Mouse (Mus musculus) ES-E14 (cell line): ENCODE results near the gene Zdhhc22. TPM values are rescaled to one million over a fixed set of nuclear protein-coding genes. Genes with fewer than 3 reads are reported as not detected.

ENCODE experiments used
- DNase-seq: peaks from one replicate; pipeline ENCODE4 v3.0.0-alpha.2; 2013; ENCODE audit warnings: low read depth, low spot score
- H3K27ac ChIP-seq: 2 replicates; pipeline ENCODE4 v1.5.1; 2012; ENCODE audit warnings: low read depth, mild to moderate bottlenecking, low read length, moderate library complexity, mixed read lengths; ENCODE audit not compliant: poor library complexity, insufficient read depth, severe bottlenecking
- H3K36me3 ChIP-seq: 2 replicates; pipeline ENCODE4 v1.6.1; 2012; ENCODE audit warnings: mild to moderate bottlenecking, low read length, moderate library complexity, mixed read lengths; ENCODE audit not compliant: control insufficient read depth, poor library complexity, insufficient read depth, severe bottlenecking
- H3K4me1 ChIP-seq, 2 experiments: fragments of 150-350 bp in 1 of 2; sonication (generic) in 1 of 2; 2 replicates each; pipeline ENCODE4 v1.6.1; 2012; ENCODE audit warnings: low read length in 2 of 2, mild to moderate bottlenecking in 1 of 2, mixed read lengths in 1 of 2; ENCODE audit not compliant: control insufficient read depth in 2 of 2, insufficient read depth in 2 of 2, poor library complexity in 1 of 2
- H3K4me3 ChIP-seq, 2 experiments: fragments of 150-350 bp in 1 of 2; sonication (generic) in 1 of 2; 2 replicates each; pipeline ENCODE4 v1.5.1; 2012; ENCODE audit warnings: low read length in 2 of 2, low read depth in 1 of 2, mild to moderate bottlenecking in 1 of 2, mixed read lengths in 1 of 2; ENCODE audit not compliant: insufficient read depth in 1 of 2, poor library complexity in 1 of 2, severe bottlenecking in 1 of 2
- H3K9ac ChIP-seq: 2 replicates; pipeline ENCODE4 v1.6.1; 2012; ENCODE audit warnings: low read depth, mild to moderate bottlenecking, low read length, mixed read lengths; ENCODE audit not compliant: poor library complexity, insufficient read depth, severe bottlenecking
- H3K9me3 ChIP-seq: fragments of 150-350 bp; sonication (generic); 2 replicates; pipeline ENCODE4 v1.6.1; 2012; ENCODE audit warnings: low read depth, mild to moderate bottlenecking, low read length; ENCODE audit not compliant: control insufficient read depth, insufficient read depth
- CHD2 ChIP-seq: IDR thresholded peaks from 2 replicates; pipeline ENCODE4 v1.6.1; 2014; ENCODE audit warnings: mild to moderate bottlenecking, low read depth, low read length, inconsistent platforms
- HCFC1 ChIP-seq: IDR thresholded peaks from 2 replicates; pipeline ENCODE4 v1.6.1; 2012; ENCODE audit warnings: low read length, inconsistent platforms, borderline replicate concordance; ENCODE audit not compliant: insufficient read depth
- MAFK ChIP-seq: IDR thresholded peaks from 2 replicates; pipeline ENCODE4 v1.6.1; 2014; ENCODE audit warnings: mild to moderate bottlenecking, low read depth, low read length, inconsistent platforms; ENCODE audit not compliant: insufficient read depth
- ZC3H11A ChIP-seq: IDR thresholded peaks from 2 replicates; pipeline ENCODE4 v1.6.1; 2012; ENCODE audit warnings: low read depth, mild to moderate bottlenecking, inconsistent platforms, low read length, borderline replicate concordance
- ZNF384 ChIP-seq: IDR thresholded peaks from 2 replicates; pipeline ENCODE4 v1.6.1; 2012; ENCODE audit warnings: low read depth, low read length, inconsistent platforms
- in situ Hi-C, 2 experiments: fragments of 600-800 bp; cut with MboI; formaldehyde crosslinking; loops; one replicate each; pipeline ENCODE4 v1.15.1; 2025; ENCODE audit warnings: low sequenced_read_pairs in 2 of 2, inconsistent platforms in 1 of 2; ENCODE audit not compliant: unreplicated experiment in 2 of 2
- total RNA-seq: library from RNA; depleted of rRNA; stranded (reverse); fragments of 300-350 nt; gene quantifications from 2 replicates; pipeline ENCODE4 v1.2.3, GENCODE M21; 2012

The Zdhhc22 gene
- total RNA-seq, 1 experiment: not detected

GRCm38 (mm10) chr12:86973216-86973615 is 17.0 kb downstream of the Zdhhc22 start:
- no peak overlapping the region for H3K9ac ChIP-seq
- H3K9me3 ChIP-seq: no peaks in the 10 kb centered on the region
- no peak overlapping the region for H3K27ac ChIP-seq
- DNase-seq: no peak
- in situ Hi-C loops: no loop called here
- TF ChIP-seq CHD2: no peak
- TF ChIP-seq HCFC1: no peak
- no peak for TF ChIP-seq ZC3H11A
- H3K4me3 ChIP-seq: no peak overlapping the region
- H3K4me1 ChIP-seq: peaks cover 1 to 8% of the 10 kb centered on the region in 2 experiments; a peak in 2 of 4 replicates
- H3K36me3 ChIP-seq: no peaks in the 10 kb centered on the region

GRCm38 (mm10) chr12:86971089-86971488 is 19.1 kb downstream of the Zdhhc22 start:
- TF ChIP-seq CHD2 (no peak), MAFK (no peak), HCFC1 (no peak), ZNF384 (no peak), ZC3H11A (no peak)
- in situ Hi-C loops: no loop called here
- peaks cover 0 to 6% of the 10 kb centered on the region in 2 experiments; a peak in 2 of 4 replicates for H3K4me1 ChIP-seq
- H3K9me3 ChIP-seq: no peaks in the 10 kb centered on the region
- no peaks in the 10 kb centered on the region for H3K36me3 ChIP-seq
- no peak for DNase-seq
- no peak overlapping the region for H3K9ac ChIP-seq
- H3K27ac ChIP-seq: no peak overlapping the region
- H3K4me3 ChIP-seq: no peak overlapping the region

GRCm38 (mm10) chr12:86969220-86969601 is 21.0 kb downstream of the Zdhhc22 start:
- Histone ChIP-seq H3K4me3 (no peak overlapping the region), H3K9me3 (no peaks in the 10 kb centered on the region), H3K36me3 (0 out of 2 replicates have a peak, but pooled peaks cover 3% of the 10 kb centered on the region), H3K9ac (no peak overlapping the region), H3K27ac (no peak overlapping the region), H3K4me1 (peaks cover 0 to 1% of the 10 kb centered on the region in 2 experiments; a peak in 1 of 4 replicates)
- no peak for DNase-seq
- in situ Hi-C loops: no loop called here
- no peak for TF ChIP-seq ZNF384
- no peak for TF ChIP-seq MAFK

- no peak for TF ChIP-seq HCFC1
- Histone ChIP-seq H3K4me1 (0 out of 4 replicates have a peak, but pooled peaks cover 0 to under 1% of the 10 kb centered on the region in 2 experiments), H3K36me3 (0 out of 2 replicates have a peak, but pooled peaks cover 5% of the 10 kb centered on the region), H3K9me3 (no peaks in the 10 kb centered on the region), H3K4me3 (no peak overlapping the region), H3K27ac (no peak overlapping the region), H3K9ac (no peak overlapping the region)
- DNase-seq: no peak
- in situ Hi-C loops: no loop called here
Measured at GRCm38 (mm10) chr12:86968468-86969219, 21.6 kb downstream of the Zdhhc22 start.

- no peak for TF ChIP-seq MAFK
- TF ChIP-seq ZNF384: no peak
- TF ChIP-seq CHD2: no peak
- no peak for TF ChIP-seq ZC3H11A
- no peak for TF ChIP-seq HCFC1
- H3K9me3 ChIP-seq: no peaks in the 10 kb centered on the region
- H3K36me3 ChIP-seq: peaks cover 27% of the 10 kb centered on the region
- H3K4me1 ChIP-seq: no peaks in the 10 kb centered on the region
- in situ Hi-C loops: no loop called here
- H3K9ac ChIP-seq: no peak overlapping the region
- H3K4me3 ChIP-seq: no peak overlapping the region
- DNase-seq: no peak
- no peak overlapping the region for H3K27ac ChIP-seq
Measured at GRCm38 (mm10) chr12:86965237-86965799, 24.9 kb downstream of the Zdhhc22 start.
